Mouse (Mus musculus) cortical plate, adult 2 months (tissue): Measurements from ENCODE around the gene Fzd10.

ENCODE experiments used
- CTCF ChIP-seq: fragments of 200-500 bp; IDR thresholded peaks from 2 replicates; pipeline ENCODE4 v1.5.1; 2011; ENCODE audit warnings: mild to moderate bottlenecking, control low read depth, low read length; ENCODE audit not compliant: insufficient read depth; ENCODE audit errors: extremely low read depth
- POLR2A ChIP-seq: fragments of 200-500 bp; IDR thresholded peaks from 2 replicates; pipeline ENCODE4 v1.6.1; 2011; ENCODE audit warnings: mild to moderate bottlenecking, low read length, control low read depth; ENCODE audit not compliant: insufficient read depth; ENCODE audit errors: extremely low read depth

- TF ChIP-seq POLR2A (no peak), CTCF (no peak)
Observed at GRCm38 (mm10) chr5:128627763-128628162, 27.1 kb downstream of the Fzd10 start.
